Mouse (Mus musculus): Measurements from ENCODE around the gene Spata6.

The Spata6 gene

DNA sequence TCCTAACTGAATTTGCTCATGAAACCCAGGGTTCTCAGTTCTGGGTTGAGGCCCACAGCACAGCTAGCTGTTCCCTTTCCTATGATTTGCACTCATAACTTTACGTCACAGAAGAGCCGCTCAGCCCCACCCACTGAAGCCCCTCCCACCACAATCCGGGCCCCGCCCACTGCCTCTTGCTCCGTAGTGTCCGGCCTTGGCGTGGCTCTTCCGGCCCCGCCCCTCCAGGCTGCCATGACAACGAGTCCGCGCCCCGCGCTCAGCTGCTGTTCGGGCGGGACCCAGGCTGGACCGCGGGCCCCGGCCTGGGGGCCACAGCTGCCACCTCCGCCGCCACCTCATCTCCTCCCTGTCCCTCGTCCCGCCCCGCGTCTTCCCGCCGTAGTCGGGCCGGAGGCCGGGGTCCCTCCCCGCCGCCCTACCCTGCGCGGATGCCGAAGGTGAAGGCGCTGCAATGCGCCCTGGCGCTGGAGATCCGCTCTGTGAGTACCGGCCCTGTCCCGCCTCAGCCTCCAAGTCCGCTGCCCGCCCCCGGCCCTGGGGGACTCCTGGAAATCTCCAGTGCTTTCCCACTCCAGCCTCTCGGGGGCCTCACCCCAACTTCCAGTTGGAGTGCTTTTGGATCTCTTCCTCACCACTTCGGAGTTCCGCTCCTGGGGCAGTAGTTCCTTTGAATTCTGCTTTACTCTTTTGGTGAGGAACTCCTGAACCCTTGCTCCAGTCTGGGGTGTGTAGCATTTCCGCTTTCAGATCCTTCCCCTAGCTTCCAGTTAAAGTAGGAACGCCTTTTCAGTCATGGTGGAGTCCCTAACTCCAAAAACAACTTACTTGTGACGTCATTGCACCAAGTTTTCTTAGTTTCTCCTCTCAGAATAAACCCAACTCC lies at the start of gene Spata6:
Spata6 (plus strand) TSS at position 209 of the 886 bp plus-strand sequence.
- DNase-seq (ENCODE audit: low spot score): peak; percentile 89

DNA sequence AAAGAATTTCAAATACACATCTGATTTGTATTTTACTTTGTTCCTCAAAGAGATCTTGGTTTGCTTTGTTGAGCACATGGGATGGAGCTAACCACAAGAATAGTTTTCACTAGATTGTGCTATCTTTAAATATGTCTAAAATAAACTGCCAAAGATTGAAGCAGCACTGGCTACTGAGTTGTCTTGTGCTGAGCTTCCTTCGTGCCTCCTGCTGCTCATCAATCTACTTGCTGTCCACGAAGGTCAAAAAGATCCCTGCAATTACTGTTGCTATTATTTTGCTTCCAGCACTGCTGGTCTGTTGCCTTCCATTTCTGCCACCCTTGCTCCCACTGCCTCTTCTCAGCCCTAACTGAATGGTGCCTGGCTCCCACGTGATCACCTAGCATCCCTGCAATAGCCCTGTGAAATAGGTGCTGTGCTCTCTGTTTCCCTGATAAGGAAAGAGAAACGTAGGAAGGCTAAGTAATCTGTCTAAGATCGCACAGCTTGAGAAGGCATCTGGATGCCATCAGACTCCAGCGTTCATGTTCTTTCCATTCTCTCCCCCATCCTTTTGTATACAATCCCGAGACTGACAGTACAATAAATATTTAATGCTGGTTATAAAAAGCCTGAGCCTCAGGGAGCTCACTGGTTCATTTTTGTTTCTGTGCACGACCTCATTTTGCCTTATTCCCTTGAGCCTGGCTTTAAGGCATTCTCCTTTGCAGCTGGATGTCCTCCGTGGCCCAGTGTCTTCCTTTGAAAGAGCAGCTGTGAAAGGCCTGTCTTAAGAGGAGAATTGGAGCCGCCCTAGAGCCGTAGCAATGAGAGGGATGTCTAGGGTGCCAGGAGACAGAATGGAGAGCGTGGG lies 49.0 kb upstream of the Spata6 start:
- DNase-seq (ENCODE audit: low spot score): peak; percentile 19

DNA sequence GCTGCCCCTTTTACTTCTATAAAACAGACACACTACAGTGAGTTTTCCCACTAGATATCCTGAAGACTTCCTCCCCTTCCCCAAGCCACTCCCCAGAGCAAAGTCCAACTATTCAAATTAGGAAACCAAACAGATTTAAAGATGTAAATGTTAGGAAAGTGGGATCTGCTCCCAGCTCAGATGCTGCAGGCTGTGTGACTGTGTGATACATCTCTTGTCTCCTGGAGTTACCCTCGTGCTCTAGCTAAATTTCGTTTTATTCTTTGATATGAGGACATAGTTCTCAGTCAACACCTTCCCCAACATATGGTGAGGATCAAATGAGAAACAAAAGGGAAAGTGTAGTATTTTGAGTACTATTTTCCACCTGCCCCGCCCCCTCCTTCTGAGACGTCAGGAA lies 48.3 kb upstream of the Spata6 start:
- no peak for DNase-seq (ENCODE audit: low spot score)

- no peak for DNase-seq (ENCODE audit: low spot score)
These were observed 45.9 kb upstream of the Spata6 start for GRCm38 (mm10) chr4:111673904-111674303.

DNA sequence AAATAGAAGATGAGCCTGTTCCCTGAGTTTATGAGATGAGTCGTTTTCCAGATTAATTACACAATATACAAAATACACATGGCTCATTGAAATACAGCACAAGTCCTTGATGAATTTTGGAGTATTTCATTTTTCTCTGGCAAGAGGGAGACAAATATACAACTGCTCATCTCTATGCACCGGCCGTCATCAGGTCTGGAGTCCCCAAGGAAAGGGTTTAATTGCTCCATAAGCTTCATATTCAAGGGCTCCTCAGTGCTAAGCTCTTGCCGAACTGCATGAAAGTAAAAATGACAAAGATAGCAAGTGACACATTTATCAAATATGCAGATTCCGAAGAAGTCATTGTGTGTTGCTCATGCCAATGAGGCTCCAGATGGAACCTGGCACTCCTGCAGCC lies 37.9 kb upstream of the Spata6 start:
- no peak for DNase-seq (ENCODE audit: low spot score)

DNA sequence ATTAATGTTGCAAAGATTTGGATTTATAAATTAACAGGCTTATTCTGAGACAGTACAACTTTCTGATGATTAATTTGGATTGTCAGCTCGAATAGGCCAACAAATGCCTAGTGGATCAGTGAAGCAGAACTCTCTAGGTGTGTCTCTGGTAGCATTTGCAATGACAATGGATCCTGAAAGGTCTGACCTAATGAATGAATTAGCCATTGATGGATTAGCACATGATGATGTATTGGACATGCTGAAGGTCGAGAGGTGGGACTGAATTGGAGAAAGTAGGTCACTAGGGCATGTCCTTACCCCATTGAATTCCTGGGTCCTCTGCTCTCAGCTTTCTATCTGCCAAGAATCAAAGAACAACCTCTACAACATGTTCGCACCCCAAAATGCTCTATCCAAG lies 37.0 kb upstream of the Spata6 start:
- DNase-seq (ENCODE audit: low spot score): no peak

- no peak for DNase-seq (ENCODE audit: low spot score)
These were observed 35.9 kb upstream of the Spata6 start for GRCm38 (mm10) chr4:111683843-111684242.

DNA sequence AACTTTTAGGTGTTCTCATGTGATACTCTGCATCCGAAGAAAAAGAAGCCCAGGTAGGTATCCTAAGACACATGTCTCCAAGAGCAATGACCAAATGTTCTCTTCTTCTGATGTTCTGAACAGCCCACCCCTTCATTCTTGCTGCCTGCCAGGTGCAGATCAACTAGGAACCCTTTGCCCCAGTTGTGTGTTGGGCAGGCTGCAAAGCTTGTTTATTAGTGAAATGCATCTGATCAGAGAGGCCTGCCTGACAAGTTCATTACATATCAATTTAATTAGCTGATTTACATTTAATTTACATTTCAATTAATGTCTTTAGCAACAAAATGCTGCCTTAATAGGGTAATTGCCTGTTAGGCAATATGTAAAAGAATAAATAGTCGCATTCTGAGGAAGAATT lies 33.8 kb upstream of the Spata6 start:
- DNase-seq (ENCODE audit: low spot score): no peak

- DNase-seq (ENCODE audit: low spot score): peak; percentile 86
These were observed 32.8 kb upstream of the Spata6 start for GRCm38 (mm10) chr4:111686951-111687350.

DNA sequence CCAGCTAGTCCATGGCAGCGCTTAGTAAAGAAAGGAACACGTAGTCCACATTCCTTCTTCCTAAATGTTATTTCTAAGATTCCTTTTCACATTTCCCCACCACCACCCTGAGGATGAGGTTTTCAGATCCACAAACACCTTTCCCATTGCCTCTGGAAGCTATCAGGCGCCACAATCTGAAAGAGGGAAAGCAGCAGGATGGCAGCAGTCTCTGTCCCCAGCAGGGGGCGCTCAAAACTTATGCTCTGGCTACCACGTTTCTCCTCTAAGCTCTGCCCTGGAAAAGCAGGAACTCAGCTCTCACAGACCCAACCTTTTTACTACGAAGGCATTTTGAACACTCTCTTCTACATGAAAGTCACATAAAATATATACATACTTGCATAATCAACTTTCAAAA lies 32.2 kb upstream of the Spata6 start:
- peak; percentile 87 for DNase-seq (ENCODE audit: low spot score)

DNA sequence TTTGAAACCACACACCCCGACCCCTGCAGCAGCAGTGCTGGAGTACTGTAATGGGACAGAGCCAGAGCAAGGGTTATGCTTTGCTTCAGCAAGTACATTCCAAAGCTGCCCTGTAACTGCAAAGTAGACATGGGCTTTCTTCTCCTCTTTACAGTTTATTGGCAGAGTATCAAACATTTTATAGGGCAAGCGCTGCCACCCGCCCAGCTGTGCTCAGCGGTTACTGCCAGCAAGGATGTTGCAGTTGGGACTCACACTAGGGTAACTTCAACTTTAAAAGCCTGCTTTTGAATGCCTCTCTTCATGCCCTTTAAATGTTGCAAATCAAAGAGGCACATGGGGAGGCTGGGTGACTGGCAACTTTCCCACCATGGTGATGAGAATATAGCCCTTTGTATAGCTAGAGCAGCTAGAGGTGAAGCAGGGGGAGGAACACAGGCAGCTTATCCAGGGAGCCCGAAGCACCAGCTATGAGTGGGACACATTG lies 28.7 kb upstream of the Spata6 start:
- no peak for DNase-seq (ENCODE audit: low spot score)

DNA sequence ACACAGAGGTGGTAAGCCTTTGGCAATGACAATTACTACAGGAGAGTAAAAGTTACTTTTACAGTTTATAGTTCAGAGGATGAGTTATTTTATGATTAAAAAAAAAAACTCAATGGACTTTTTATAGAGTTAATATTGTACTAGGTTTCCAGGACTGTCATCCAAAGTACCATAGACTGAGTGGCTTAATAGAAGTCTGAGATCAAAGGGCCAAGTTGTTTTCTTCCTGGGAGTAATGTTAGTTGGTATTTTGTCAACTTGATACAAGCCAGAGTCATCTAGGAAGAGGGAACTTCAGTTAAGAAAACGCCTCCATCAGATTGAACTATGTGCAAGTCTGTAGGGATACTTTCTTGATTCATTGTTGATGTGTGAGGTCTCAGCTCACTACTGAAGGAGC lies 18.4 kb upstream of the Spata6 start:
- no peak for DNase-seq (ENCODE audit: low spot score)

- no peak for DNase-seq (ENCODE audit: low spot score)
These were observed 15.7 kb upstream of the Spata6 start for GRCm38 (mm10) chr4:111704126-111704525.

DNA sequence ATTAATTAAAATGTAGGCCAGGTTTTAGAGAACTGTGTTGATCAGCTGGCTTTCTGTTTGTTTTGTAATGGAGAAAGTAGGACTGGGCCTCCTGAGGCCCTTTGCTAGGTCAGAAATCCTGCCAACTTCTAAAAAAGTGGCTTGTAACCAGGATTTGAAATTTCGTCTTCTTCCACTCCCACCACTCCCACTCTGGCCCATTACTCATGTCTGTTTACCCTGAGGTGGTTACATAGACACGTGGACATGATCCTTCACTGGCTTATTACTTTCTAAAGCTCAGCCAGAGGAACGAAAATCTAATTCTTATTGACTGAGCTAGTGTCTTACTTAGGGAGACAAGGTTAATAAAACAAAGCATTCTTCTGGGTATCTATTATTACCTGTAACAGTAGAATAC lies 14.8 kb upstream of the Spata6 start:
- no peak for DNase-seq (ENCODE audit: low spot score)

DNA sequence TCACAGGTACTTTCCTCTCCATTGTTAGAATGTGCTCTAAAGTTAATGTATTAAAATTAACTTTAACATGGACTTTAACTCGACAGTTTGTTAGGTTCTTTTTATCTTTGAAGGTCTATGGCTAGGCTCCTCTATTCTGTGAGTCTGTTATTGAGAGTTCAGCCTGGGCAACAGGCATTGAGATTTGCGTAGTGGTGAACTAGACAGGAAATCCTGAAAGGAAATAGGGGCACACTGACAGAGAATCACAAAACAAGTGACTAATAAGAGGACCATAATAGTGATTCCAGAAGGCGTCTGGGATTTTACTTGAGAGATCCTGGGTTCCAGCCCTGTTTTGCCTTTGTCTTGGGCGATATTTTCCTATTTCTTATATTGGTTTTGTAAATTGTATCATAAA lies 488 bp upstream of the Spata6 start:
- DNase-seq (ENCODE audit: low spot score): no peak

GRCm38 (mm10) chr4:111720662-111721003 lies 849 bp downstream of the Spata6 start:
- DNase-seq (ENCODE audit: low spot score): no peak

DNA sequence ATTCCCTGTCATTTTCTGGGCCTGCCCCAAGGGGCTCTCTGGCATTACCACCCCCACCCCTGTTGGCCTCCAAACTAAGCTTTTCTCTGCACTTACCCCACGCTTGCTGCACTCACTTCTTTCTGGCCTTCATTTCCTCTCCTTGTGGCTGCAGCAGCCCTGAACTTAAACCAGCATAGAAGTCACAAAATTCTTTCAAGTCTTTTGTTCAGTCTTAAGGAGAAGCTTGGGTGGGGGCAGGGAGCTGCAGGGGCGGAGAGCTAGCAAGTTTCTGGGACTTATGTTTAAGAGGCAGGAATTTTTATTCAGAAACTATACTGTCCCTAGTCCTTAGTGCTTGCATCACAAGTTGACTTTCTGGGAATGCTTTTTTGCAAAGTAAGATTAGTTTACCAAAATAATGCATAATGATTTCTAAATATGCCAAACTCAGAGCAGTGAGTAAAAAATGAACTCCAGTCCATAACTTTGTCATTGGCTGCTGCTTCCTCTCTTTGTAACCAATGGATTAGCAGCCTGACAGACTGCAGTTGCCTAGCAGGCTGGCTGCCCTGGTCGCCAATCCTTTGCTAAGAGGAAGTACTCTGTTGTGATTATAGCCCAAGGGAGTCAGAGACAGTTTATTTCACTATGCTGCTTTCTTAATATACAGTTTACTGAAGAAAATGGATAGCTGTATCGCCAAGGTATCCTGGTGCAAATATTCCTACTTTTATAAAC lies 1.5 kb downstream of the Spata6 start:
- DNase-seq (ENCODE audit: low spot score): peak; percentile 68

- no peak for DNase-seq (ENCODE audit: low spot score)
These were observed 17.8 kb downstream of the Spata6 start for GRCm38 (mm10) chr4:111737551-111737950.

- peak; percentile 11 for DNase-seq (ENCODE audit: low spot score)
These were observed 60.7 kb downstream of the Spata6 start for GRCm38 (mm10) chr4:111780533-111780932.

GRCm38 (mm10) chr4:111799892-111800291 lies 80.1 kb downstream of the Spata6 start:
- no peak for DNase-seq (ENCODE audit: low spot score)

GRCm38 (mm10) chr4:111803164-111803563 lies 83.4 kb downstream of the Spata6 start:
- no peak for DNase-seq (ENCODE audit: low spot score)

GRCm38 (mm10) chr4:111817478-111817877 lies 97.7 kb downstream of the Spata6 start:
- DNase-seq (ENCODE audit: low spot score): peak; percentile 55
